Mouse (Mus musculus): ENCODE results near the gene Psip1. TPM values are rescaled to one million over a fixed set of nuclear protein-coding genes. Genes with fewer than 3 reads are reported as not detected.
"Not testable (repeated sequence)": the region's sequence is repeated elsewhere in the genome, so short reads cannot be mapped to it uniquely, and the experiment has no call there.

Gene Psip1
- polyA plus RNA-seq, 1 experiment from 2014 or later = 120 TPM

- H3K9me3 ChIP-seq (ENCODE audit: control insufficient read depth, low read length) = no peaks in the 10 kb centered on the region
- H3K4me2 ChIP-seq = peak within 1 kb of the TSS; percentile 87
- H3K36me3 ChIP-seq (ENCODE audit: control insufficient read depth, insufficient read depth, low read length) = no peaks in the 10 kb centered on the region
- peak; percentile 94 for ATAC-seq (replicated peaks; ENCODE audit: low FRiP score)
- H3K27ac ChIP-seq (ENCODE audit: low read depth, low read length) = peak within 1 kb of the TSS; percentile 91
- H3K9ac ChIP-seq (ENCODE audit: low read depth, low read length) = peak within 1 kb of the TSS; percentile 90
- peak within 1 kb of the TSS; percentile 89 for H3K4me3 ChIP-seq (ENCODE audit: low read depth, low read length)
- peaks cover 12% of the 10 kb centered on the region for H3K4me1 ChIP-seq (replicated peaks; ENCODE audit: control insufficient read depth, insufficient read depth, low read length)
- whole genome bisulfite sequencing = under 1% methylated on average over 64 of the region's 73 CpGs
- DNase-seq (ENCODE audit: low spot score) = peak; percentile 98
- no peaks in the 10 kb centered on the region for H3K27me3 ChIP-seq (replicated peaks; ENCODE audit: control insufficient read depth, insufficient read depth, low read length)
These were observed 38.8 kb upstream of the Psip1 start, which contains the start of gene Ccdc171 for GRCm38 (mm10) chr4:83524843-83525689. Gene Ccdc171, plus strand, starts transcription at chr4:83525545.

GRCm38 (mm10) chr4:83524456-83524842 is 38.2 kb upstream of the Psip1 start:
- H3K4me1 ChIP-seq (replicated peaks; ENCODE audit: control insufficient read depth, insufficient read depth, low read length) = peaks cover 12% of the 10 kb centered on the region
- H3K4me2 ChIP-seq = peak overlapping the region; percentile 87
- no peaks in the 10 kb centered on the region for H3K9me3 ChIP-seq (ENCODE audit: control insufficient read depth, low read length)
- H3K27ac ChIP-seq (ENCODE audit: low read depth, low read length) = peak overlapping the region; percentile 83
- no peaks in the 10 kb centered on the region for H3K27me3 ChIP-seq (replicated peaks; ENCODE audit: control insufficient read depth, insufficient read depth, low read length)
- WGBS = 12% methylated on average over 6 of the region's 6 CpGs
- H3K9ac ChIP-seq (ENCODE audit: low read depth, low read length) = peak overlapping the region; percentile 82
- DNase-seq (ENCODE audit: low spot score) (no peak), ATAC-seq (replicated peaks; ENCODE audit: low FRiP score) (no peak)
- no peaks in the 10 kb centered on the region for H3K36me3 ChIP-seq (ENCODE audit: control insufficient read depth, insufficient read depth, low read length)
- peak overlapping the region; percentile 89 for H3K4me3 ChIP-seq (ENCODE audit: low read depth, low read length)

- Histone ChIP-seq H3K36me3 (ENCODE audit: control insufficient read depth, insufficient read depth, low read length) (no peaks in the 10 kb centered on the region), H3K9me3 (ENCODE audit: control insufficient read depth, low read length) (no peaks in the 10 kb centered on the region), H3K4me2 (no peak overlapping the region), H3K27me3 (replicated peaks; ENCODE audit: control insufficient read depth, insufficient read depth, low read length) (no peaks in the 10 kb centered on the region), H3K9ac (ENCODE audit: low read depth, low read length) (no peak overlapping the region), H3K4me3 (ENCODE audit: low read depth, low read length) (no peak overlapping the region), H3K27ac (ENCODE audit: low read depth, low read length) (no peak overlapping the region), H3K4me1 (replicated peaks; ENCODE audit: control insufficient read depth, insufficient read depth, low read length) (peaks cover 8% of the 10 kb centered on the region)
- 60% methylated on average over 5 of the region's 5 CpGs for WGBS
- ATAC-seq (replicated peaks; ENCODE audit: low FRiP score) (no peak), DNase-seq (ENCODE audit: low spot score) (no peak)
These were observed 35.8 kb upstream of the Psip1 start for GRCm38 (mm10) chr4:83522066-83522465.

- no peak overlapping the region for H3K4me2 ChIP-seq
- no peak overlapping the region for H3K27ac ChIP-seq (ENCODE audit: low read depth, low read length)
- H3K9me3 ChIP-seq (ENCODE audit: control insufficient read depth, low read length) = no peaks in the 10 kb centered on the region
- ATAC-seq (replicated peaks; ENCODE audit: low FRiP score) (no peak), DNase-seq (ENCODE audit: low spot score) (no peak)
- 78% methylated on average over 4 of the region's 4 CpGs for WGBS
- H3K9ac ChIP-seq (ENCODE audit: low read depth, low read length) = no peak overlapping the region
- H3K27me3 ChIP-seq (replicated peaks; ENCODE audit: control insufficient read depth, insufficient read depth, low read length) = no peaks in the 10 kb centered on the region
- no peak overlapping the region for H3K4me3 ChIP-seq (ENCODE audit: low read depth, low read length)
- no peaks in the 10 kb centered on the region for H3K36me3 ChIP-seq (ENCODE audit: control insufficient read depth, insufficient read depth, low read length)
- H3K4me1 ChIP-seq (replicated peaks; ENCODE audit: control insufficient read depth, insufficient read depth, low read length) = no peaks in the 10 kb centered on the region
These were observed 34.0 kb upstream of the Psip1 start for GRCm38 (mm10) chr4:83520308-83520707.

GRCm38 (mm10) chr4:83519807-83520206 is 33.5 kb upstream of the Psip1 start:
- Histone ChIP-seq H3K27me3 (replicated peaks; ENCODE audit: control insufficient read depth, insufficient read depth, low read length) (no peaks in the 10 kb centered on the region), H3K4me2 (no peak overlapping the region), H3K9ac (ENCODE audit: low read depth, low read length) (no peak overlapping the region), H3K4me3 (ENCODE audit: low read depth, low read length) (no peak overlapping the region), H3K36me3 (ENCODE audit: control insufficient read depth, insufficient read depth, low read length) (no peaks in the 10 kb centered on the region), H3K9me3 (ENCODE audit: control insufficient read depth, low read length) (no peaks in the 10 kb centered on the region), H3K27ac (ENCODE audit: low read depth, low read length) (no peak overlapping the region), H3K4me1 (replicated peaks; ENCODE audit: control insufficient read depth, insufficient read depth, low read length) (no peaks in the 10 kb centered on the region)
- ATAC-seq (replicated peaks; ENCODE audit: low FRiP score) = no peak
- DNase-seq (ENCODE audit: low spot score) = no peak

- no peak for ATAC-seq (replicated peaks; ENCODE audit: low FRiP score)
- no peak overlapping the region for H3K4me2 ChIP-seq
These were observed 32.9 kb upstream of the Psip1 start for GRCm38 (mm10) chr4:83519148-83519547.

GRCm38 (mm10) chr4:83516144-83516543 is 29.9 kb upstream of the Psip1 start:
- H3K9me3 ChIP-seq (ENCODE audit: control insufficient read depth, low read length); DNase-seq (ENCODE audit: low spot score); H3K4me3 ChIP-seq (ENCODE audit: low read depth, low read length); H3K27me3 ChIP-seq (replicated peaks; ENCODE audit: control insufficient read depth, insufficient read depth, low read length); H3K27ac ChIP-seq (ENCODE audit: low read depth, low read length); H3K9ac ChIP-seq (ENCODE audit: low read depth, low read length); H3K36me3 ChIP-seq (ENCODE audit: control insufficient read depth, insufficient read depth, low read length); H3K4me1 ChIP-seq (replicated peaks; ENCODE audit: control insufficient read depth, insufficient read depth, low read length); H3K4me2 ChIP-seq; ATAC-seq (replicated peaks; ENCODE audit: low FRiP score): not testable (repeated sequence)
- WGBS = 93% methylated on average over 5 of the region's 6 CpGs

More at GRCm38 (mm10) chr4:83519148-83519547, 32.9 kb upstream of the Psip1 start:
- no peaks in the 10 kb centered on the region for H3K27me3 ChIP-seq (replicated peaks; ENCODE audit: control insufficient read depth, insufficient read depth, low read length)
- WGBS = 77% methylated on average over 2 of the region's 2 CpGs
- H3K9ac ChIP-seq (ENCODE audit: low read depth, low read length) = no peak overlapping the region
- H3K9me3 ChIP-seq (ENCODE audit: control insufficient read depth, low read length) = no peaks in the 10 kb centered on the region
- no peak overlapping the region for H3K4me3 ChIP-seq (ENCODE audit: low read depth, low read length)
- H3K4me1 ChIP-seq (replicated peaks; ENCODE audit: control insufficient read depth, insufficient read depth, low read length) = no peaks in the 10 kb centered on the region
- DNase-seq (ENCODE audit: low spot score) = no peak
- no peak overlapping the region for H3K27ac ChIP-seq (ENCODE audit: low read depth, low read length)
- no peaks in the 10 kb centered on the region for H3K36me3 ChIP-seq (ENCODE audit: control insufficient read depth, insufficient read depth, low read length)

- H3K27ac ChIP-seq (ENCODE audit: low read depth, low read length) = no peak overlapping the region
- H3K4me2 ChIP-seq = no peak overlapping the region
- WGBS = 83% methylated on average over 10 of the region's 10 CpGs
- no peak overlapping the region for H3K9ac ChIP-seq (ENCODE audit: low read depth, low read length)
- no peaks in the 10 kb centered on the region; the same call in 1 of the 2 replicates for H3K27me3 ChIP-seq (replicated peaks; ENCODE audit: control insufficient read depth, insufficient read depth, low read length)
- no peak overlapping the region for H3K4me3 ChIP-seq (ENCODE audit: low read depth, low read length)
- ATAC-seq (replicated peaks; ENCODE audit: low FRiP score) (no peak), DNase-seq (ENCODE audit: low spot score) (no peak)
- no peaks in the 10 kb centered on the region for H3K4me1 ChIP-seq (replicated peaks; ENCODE audit: control insufficient read depth, insufficient read depth, low read length)
- H3K9me3 ChIP-seq (ENCODE audit: control insufficient read depth, low read length) = no peaks in the 10 kb centered on the region
- H3K36me3 ChIP-seq (ENCODE audit: control insufficient read depth, insufficient read depth, low read length) = no peaks in the 10 kb centered on the region
These were observed 28.9 kb upstream of the Psip1 start for GRCm38 (mm10) chr4:83514976-83515669.
